Mouse (Mus musculus): Measurements from ENCODE around the gene Lhfpl2. TPM values are rescaled to one million over a fixed set of nuclear protein-coding genes. Genes with fewer than 3 reads are reported as not detected.

Gene Lhfpl2
- polyA plus RNA-seq, 1 experiment from 2014 or later = 69.4 TPM

DNA sequence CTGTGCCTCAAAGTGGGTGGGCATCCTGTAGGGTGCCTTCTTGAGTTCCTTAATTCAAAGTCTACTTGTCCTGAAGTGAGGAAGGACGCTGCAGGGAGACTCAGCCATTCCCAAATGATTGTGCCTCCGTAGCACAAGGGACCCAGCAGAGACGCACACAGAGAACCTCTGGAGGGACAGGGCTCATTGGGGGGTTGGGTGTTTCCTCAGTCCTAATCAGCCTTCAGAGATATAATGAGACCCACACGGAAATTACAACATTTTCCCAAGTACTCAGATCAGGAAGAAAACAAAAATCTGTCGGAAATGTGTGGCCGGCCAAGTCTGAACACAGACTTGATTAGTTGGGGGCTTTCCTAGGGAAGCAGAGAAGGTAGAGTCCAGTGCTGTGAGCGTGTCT is 72.8 kb downstream of the Lhfpl2 start:
- H3K27me3 ChIP-seq = no peaks in the 10 kb centered on the region
- H3K27ac ChIP-seq = peak overlapping the region; percentile 82
- no peaks in the 10 kb centered on the region for H3K9me3 ChIP-seq
- 32% methylated on average over 7 of the region's 7 CpGs for WGBS
- ATAC-seq (ENCODE audit: insufficient number of reproducible peaks, insufficient read depth, low FRiP score, low TSS enrichment) = no peak
- peaks cover 41% of the 10 kb centered on the region for H3K4me1 ChIP-seq
- no peaks in the 10 kb centered on the region; the same call in 1 of the 2 replicates for H3K36me3 ChIP-seq
- H3K9ac ChIP-seq = no peak overlapping the region
- H3K4me2 ChIP-seq (replicated peaks) = peak overlapping the region; percentile 19; the same call in 1 of the 2 replicates
- H3K4me3 ChIP-seq = no peak overlapping the region

GRCm38 (mm10) chr13:94131135-94131534 is 73.5 kb downstream of the Lhfpl2 start:
- H3K9ac ChIP-seq = no peak overlapping the region
- WGBS = 85% methylated on average over 4 of the region's 4 CpGs
- no peak overlapping the region for H3K4me2 ChIP-seq (replicated peaks)
- H3K4me1 ChIP-seq = peaks cover 49% of the 10 kb centered on the region
- no peaks in the 10 kb centered on the region for H3K27me3 ChIP-seq
- no peaks in the 10 kb centered on the region for H3K9me3 ChIP-seq
- H3K27ac ChIP-seq = 0 out of 2 replicates have a peak overlapping the region, but pooled peaks have one; percentile 23
- H3K4me3 ChIP-seq = no peak overlapping the region
- H3K36me3 ChIP-seq = no peaks in the 10 kb centered on the region; the same call in 1 of the 2 replicates
- ATAC-seq (ENCODE audit: insufficient number of reproducible peaks, insufficient read depth, low FRiP score, low TSS enrichment) = no peak

DNA sequence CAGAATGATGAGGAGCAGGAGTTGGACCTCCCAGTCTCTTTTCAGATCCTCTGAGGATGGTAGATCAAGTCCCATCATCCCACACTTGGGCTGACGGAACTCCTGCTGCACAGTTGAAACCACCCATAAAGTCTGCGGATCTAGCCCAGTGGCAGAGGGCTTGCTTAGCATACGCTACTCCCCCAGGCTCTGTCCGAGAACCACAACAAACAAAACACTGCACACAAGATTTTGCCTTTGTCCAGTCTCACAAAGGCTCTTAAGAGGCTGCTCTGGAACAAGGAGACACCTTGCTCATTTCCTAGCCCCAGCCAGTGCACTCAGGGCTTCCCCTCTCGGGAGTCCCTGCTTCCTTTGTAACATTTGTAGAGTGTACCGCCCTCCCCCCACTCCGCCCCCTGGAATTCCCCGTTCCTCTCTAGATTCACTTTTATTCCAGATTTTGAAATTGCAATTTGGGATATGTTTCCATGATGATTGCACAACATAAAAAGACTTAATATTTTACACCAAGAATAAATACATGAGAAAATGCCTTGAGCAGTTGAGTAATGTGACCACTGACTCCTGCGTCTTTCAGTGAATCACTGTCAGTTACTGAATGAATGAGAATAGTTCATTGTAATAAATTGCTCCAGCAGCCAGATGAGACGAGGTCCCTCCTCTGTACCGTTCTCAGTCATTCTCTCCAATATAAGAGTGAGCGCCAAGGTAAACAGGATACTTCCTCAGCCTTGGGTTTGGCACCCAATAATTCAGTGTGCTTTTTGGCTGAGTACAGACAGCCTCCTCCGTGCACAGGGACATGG is 74.8 kb downstream of the Lhfpl2 start:
- no peak overlapping the region for H3K27ac ChIP-seq
- no peaks in the 10 kb centered on the region; the same call in 1 of the 2 replicates for H3K36me3 ChIP-seq
- H3K27me3 ChIP-seq = no peaks in the 10 kb centered on the region
- H3K9ac ChIP-seq = no peak overlapping the region
- WGBS = 68% methylated on average over 13 of the region's 13 CpGs
- no peaks in the 10 kb centered on the region for H3K9me3 ChIP-seq
- H3K4me3 ChIP-seq = no peak overlapping the region
- peaks cover 61% of the 10 kb centered on the region for H3K4me1 ChIP-seq
- ATAC-seq (ENCODE audit: insufficient number of reproducible peaks, insufficient read depth, low FRiP score, low TSS enrichment) = no peak
- no peak overlapping the region for H3K4me2 ChIP-seq (replicated peaks)

- Histone ChIP-seq H3K9ac (no peak overlapping the region), H3K36me3 (no peaks in the 10 kb centered on the region; the same call in 1 of the 2 replicates), H3K4me1 (peaks cover 59% of the 10 kb centered on the region), H3K27ac (0 out of 2 replicates have a peak overlapping the region, but pooled peaks have one; percentile 11), H3K4me2 (replicated peaks) (no peak overlapping the region), H3K27me3 (no peaks in the 10 kb centered on the region), H3K9me3 (no peaks in the 10 kb centered on the region), H3K4me3 (no peak overlapping the region)
- ATAC-seq (ENCODE audit: insufficient number of reproducible peaks, insufficient read depth, low FRiP score, low TSS enrichment) = no peak
- WGBS = 62% methylated on average over 7 of the region's 7 CpGs
These were observed 77.0 kb downstream of the Lhfpl2 start for GRCm38 (mm10) chr13:94134646-94135045.

DNA sequence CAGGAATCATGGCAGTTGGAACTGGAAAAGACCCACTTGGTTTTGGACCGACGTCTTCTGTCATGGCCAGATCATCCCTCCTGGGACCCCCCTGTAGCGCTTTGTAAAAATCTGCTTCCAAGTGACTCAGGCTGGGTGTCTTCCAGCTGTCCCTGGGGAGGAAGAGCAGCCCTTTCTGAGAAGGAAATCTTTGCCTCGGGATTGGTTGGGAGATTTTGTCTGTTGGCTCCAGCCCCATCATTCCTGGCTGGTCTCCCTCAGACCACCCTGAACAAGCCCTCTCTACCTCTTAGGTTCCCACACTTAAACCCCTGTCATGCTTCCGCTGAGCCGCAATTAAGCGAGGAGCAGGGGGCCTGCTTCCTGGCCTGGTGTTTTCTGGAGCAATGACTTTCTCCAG is 77.6 kb downstream of the Lhfpl2 start:
- H3K4me3 ChIP-seq = no peak overlapping the region
- no peaks in the 10 kb centered on the region for H3K27me3 ChIP-seq
- H3K4me2 ChIP-seq (replicated peaks) = no peak overlapping the region
- ATAC-seq (ENCODE audit: insufficient number of reproducible peaks, insufficient read depth, low FRiP score, low TSS enrichment) = no peak
- no peaks in the 10 kb centered on the region for H3K9me3 ChIP-seq
- 58% methylated on average over 7 of the region's 7 CpGs for WGBS
- no peaks in the 10 kb centered on the region; the same call in 1 of the 2 replicates for H3K36me3 ChIP-seq
- no peak overlapping the region for H3K9ac ChIP-seq
- H3K27ac ChIP-seq = 0 out of 2 replicates have a peak overlapping the region, but pooled peaks have one; percentile 11
- peaks cover 63% of the 10 kb centered on the region for H3K4me1 ChIP-seq

DNA sequence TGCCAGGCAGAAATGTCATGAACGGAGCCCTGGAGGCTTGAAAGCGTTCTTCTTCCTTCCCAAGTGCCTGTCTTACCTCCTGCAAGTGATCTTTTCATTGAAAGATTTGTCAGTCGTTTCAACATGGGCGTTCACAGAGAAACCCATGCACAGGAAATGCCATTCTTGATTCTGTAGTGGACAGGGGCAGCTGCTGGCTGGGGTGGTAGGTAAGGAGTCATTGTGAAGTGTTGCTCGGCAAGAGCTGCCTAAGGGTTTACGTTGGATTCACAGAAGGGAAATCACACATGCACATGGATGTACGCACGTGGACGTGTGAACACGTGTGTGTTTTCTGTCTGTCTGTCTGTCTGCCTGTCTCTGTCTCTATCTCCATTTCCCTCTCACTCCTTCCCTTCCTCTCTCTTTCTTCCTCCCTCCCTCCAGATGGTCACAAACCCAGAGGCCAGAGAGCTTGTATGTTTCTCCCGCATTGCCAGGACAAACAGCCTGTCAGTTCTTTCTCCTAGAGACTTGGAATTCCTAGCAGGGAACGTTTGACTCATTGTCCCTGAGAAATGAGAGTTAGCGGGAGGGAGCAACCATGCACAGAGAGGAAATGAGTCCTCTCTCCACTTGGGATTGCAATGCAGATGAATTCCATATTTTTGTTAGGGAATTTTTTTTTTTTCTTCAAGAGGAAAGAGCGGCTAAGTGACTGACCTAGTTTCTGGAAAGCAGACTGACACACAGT is 82.3 kb downstream of the Lhfpl2 start:
- Histone ChIP-seq H3K27ac (peak overlapping the region; percentile 80), H3K9ac (no peak overlapping the region), H3K4me2 (replicated peaks) (no peak overlapping the region), H3K9me3 (no peaks in the 10 kb centered on the region), H3K36me3 (no peaks in the 10 kb centered on the region), H3K27me3 (no peaks in the 10 kb centered on the region), H3K4me3 (no peak overlapping the region), H3K4me1 (peaks cover 82% of the 10 kb centered on the region)
- WGBS = 36% methylated on average over 14 of the region's 14 CpGs
- no peak for ATAC-seq (ENCODE audit: insufficient number of reproducible peaks, insufficient read depth, low FRiP score, low TSS enrichment)

DNA sequence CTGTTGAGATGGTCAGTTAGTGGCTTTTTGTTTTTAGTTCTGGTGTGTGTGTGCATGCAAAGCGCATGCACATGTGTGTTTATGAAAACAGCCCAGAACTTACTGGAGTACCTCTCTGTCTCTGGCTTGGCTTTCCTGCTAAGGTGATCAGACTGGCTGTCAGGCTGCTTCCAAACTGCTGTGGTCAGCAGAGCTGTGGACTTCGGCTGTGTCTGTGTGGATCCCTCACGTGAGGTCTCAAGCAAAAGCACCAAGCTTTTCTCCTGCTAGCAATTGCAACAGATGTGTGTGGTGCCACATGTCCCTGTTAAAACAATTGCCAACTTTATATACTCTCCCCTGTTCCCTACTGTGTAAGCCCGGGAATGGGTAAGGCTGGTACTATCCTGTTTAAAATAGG is 82.8 kb downstream of the Lhfpl2 start:
- no peaks in the 10 kb centered on the region for H3K9me3 ChIP-seq
- no peaks in the 10 kb centered on the region for H3K36me3 ChIP-seq
- no peak overlapping the region for H3K4me3 ChIP-seq
- H3K27me3 ChIP-seq = no peaks in the 10 kb centered on the region
- 72% methylated on average over 4 of the region's 4 CpGs for WGBS
- ATAC-seq (ENCODE audit: insufficient number of reproducible peaks, insufficient read depth, low FRiP score, low TSS enrichment) = no peak
- peaks cover 77% of the 10 kb centered on the region for H3K4me1 ChIP-seq
- no peak overlapping the region for H3K9ac ChIP-seq
- H3K4me2 ChIP-seq (replicated peaks) = no peak overlapping the region
- H3K27ac ChIP-seq = peak overlapping the region; percentile 80

DNA sequence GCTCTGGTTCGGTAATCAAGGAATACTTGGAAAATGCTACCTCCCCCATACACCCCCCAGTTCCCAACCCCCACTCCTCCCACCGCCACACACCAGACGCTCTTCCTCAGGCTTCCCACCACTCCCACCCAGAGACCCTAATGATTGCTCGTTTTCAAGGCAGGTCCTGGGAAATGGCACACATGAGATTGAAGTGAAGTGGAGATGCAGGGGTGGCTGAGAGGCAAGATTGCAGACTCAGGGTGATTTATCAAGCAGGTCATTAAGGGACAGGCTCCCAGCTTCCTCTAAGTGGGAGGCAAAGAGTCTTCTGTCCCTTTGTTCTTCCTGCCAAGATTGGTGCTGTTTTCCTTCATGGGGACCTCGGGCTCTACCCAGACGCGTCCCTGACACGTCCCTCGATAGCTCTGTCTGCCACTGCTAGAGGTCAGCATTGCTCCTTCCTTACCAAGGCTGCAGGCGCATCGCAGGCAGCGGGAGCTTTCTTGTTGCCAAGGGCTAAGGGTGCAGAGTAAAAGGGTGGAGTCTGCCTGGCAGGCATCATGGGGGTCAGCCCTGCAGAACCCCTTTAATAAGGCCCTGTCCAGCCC is 85.6 kb downstream of the Lhfpl2 start:
- peak overlapping the region; percentile 0; the same call in 1 of the 2 replicates for H3K27ac ChIP-seq
- no peak overlapping the region for H3K9ac ChIP-seq
- no peak overlapping the region for H3K4me2 ChIP-seq (replicated peaks)
- 19% methylated on average over 12 of the region's 12 CpGs for WGBS
- no peaks in the 10 kb centered on the region for H3K27me3 ChIP-seq
- H3K4me3 ChIP-seq = no peak overlapping the region
- no peaks in the 10 kb centered on the region for H3K9me3 ChIP-seq
- peaks cover 56% of the 10 kb centered on the region for H3K4me1 ChIP-seq
- ATAC-seq (ENCODE audit: insufficient number of reproducible peaks, insufficient read depth, low FRiP score, low TSS enrichment) = no peak
- H3K36me3 ChIP-seq = no peaks in the 10 kb centered on the region

DNA sequence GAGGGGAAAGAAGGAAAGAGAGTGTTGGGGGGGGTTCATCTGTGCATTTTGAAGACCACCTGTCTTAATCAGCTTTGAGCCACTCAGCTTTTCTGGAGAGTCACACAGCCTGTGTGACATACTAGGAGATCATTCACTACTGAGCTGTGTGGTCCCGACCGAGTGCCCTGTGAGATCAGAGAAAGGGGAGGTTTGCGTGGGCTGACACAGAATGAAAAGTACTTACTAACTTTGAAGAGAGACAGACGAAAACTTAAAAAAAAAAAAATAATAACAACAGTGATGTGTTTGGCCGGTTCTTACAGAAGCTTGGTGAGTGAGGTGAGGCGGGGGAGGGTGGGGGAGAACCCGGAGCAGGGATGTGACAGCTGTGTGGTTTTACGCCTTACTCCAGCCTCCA is 86.9 kb downstream of the Lhfpl2 start:
- no peaks in the 10 kb centered on the region for H3K9me3 ChIP-seq
- 56% methylated on average over 8 of the region's 8 CpGs for WGBS
- H3K4me3 ChIP-seq = no peak overlapping the region
- H3K4me2 ChIP-seq (replicated peaks) = no peak overlapping the region
- no peak overlapping the region for H3K27ac ChIP-seq
- peaks cover 50% of the 10 kb centered on the region for H3K4me1 ChIP-seq
- no peaks in the 10 kb centered on the region for H3K36me3 ChIP-seq
- ATAC-seq (ENCODE audit: insufficient number of reproducible peaks, insufficient read depth, low FRiP score, low TSS enrichment) = no peak
- H3K9ac ChIP-seq = no peak overlapping the region
- no peaks in the 10 kb centered on the region for H3K27me3 ChIP-seq

DNA sequence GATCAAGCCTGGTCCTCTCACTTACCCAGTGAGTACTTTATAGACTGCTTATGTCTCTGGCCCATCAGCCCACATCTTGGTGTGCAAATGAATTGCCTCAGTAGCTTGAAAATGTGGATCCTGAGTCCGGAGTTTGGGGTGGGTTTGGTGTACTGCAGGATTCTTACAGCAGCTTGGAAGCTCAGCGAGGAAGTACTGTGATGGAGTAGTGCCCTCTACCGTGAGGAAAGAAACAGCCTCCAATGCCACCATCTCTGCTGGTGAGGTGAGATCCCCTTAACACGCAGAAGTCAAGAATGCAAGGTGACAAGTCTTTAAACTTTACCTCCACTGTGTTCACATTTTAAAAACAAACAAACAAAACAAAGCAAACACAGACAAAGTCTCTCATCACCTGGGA is 89.7 kb downstream of the Lhfpl2 start:
- ATAC-seq (ENCODE audit: insufficient number of reproducible peaks, insufficient read depth, low FRiP score, low TSS enrichment) = no peak
- Histone ChIP-seq H3K36me3 (no peaks in the 10 kb centered on the region), H3K4me3 (no peak overlapping the region), H3K4me2 (replicated peaks) (no peak overlapping the region), H3K9ac (no peak overlapping the region), H3K9me3 (no peaks in the 10 kb centered on the region), H3K27me3 (no peaks in the 10 kb centered on the region), H3K27ac (no peak overlapping the region), H3K4me1 (peaks cover 22% of the 10 kb centered on the region)
- WGBS = 43% methylated on average over 4 of the region's 4 CpGs

DNA sequence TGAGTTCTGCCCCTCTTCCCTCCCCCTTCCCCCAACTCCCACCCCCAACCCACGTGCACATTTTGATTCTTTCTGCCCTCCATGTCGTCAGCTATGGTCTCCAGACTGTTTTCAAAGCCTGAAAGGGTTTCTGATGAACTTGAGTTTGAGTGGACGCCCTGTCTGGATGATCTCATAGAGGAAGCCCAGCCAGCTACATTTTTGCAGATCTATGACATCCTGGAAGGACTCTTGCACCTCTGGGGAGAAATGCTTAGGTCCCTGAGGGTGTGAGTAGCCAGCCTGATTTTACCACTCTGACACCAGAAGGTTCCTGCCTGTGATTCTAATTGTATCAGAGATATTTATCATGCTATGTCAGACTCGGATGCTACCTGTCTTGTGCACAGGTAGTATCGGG is 91.4 kb downstream of the Lhfpl2 start:
- ATAC-seq (ENCODE audit: insufficient number of reproducible peaks, insufficient read depth, low FRiP score, low TSS enrichment) = no peak
- no peaks in the 10 kb centered on the region for H3K9me3 ChIP-seq
- H3K4me2 ChIP-seq (replicated peaks) = no peak overlapping the region
- H3K27ac ChIP-seq = no peak overlapping the region
- no peaks in the 10 kb centered on the region for H3K27me3 ChIP-seq
- no peaks in the 10 kb centered on the region for H3K36me3 ChIP-seq
- H3K9ac ChIP-seq = no peak overlapping the region
- WGBS = 79% methylated on average over 5 of the region's 5 CpGs
- no peak overlapping the region for H3K4me3 ChIP-seq
- H3K4me1 ChIP-seq = peaks cover 4% of the 10 kb centered on the region; the same call in 1 of the 2 replicates

Data from embryonic facial prominence, embryonic 12.5 days (tissue).